Mouse (Mus musculus) hindbrain, embryonic 16.5 days (tissue): ENCODE measurements around the gene Ccdc9b. TPM values are rescaled to one million over a fixed set of nuclear protein-coding genes. Genes with fewer than 3 reads are reported as not detected.
A peak's percentile ranks its signal among the peaks of the same experiment; 100 is the strongest.

Experiments
- ATAC-seq: fragments of 200-750 bp; cut with Nextera tagmentation; 2 replicates; pipeline ENCODE4 v1.8.0; 2017; ENCODE audit warnings: moderate TSS enrichment, moderate library complexity
- H3K27ac ChIP-seq: fragments of 300-500 bp; sonication (generic); 2 replicates; pipeline ENCODE4 v1.5.1; 2014; ENCODE audit warnings: low read depth, mild to moderate bottlenecking, control low read depth, low read length, moderate library complexity
- H3K27me3 ChIP-seq: fragments of 300-500 bp; sonication (generic); replicated peaks from 2 replicates; pipeline ENCODE4 v1.6.1; 2014; ENCODE audit warnings: low read length; ENCODE audit not compliant: control insufficient read depth, insufficient read depth
- H3K36me3 ChIP-seq: fragments of 300-500 bp; sonication (generic); 2 replicates; pipeline ENCODE4 v1.6.1; 2014; ENCODE audit warnings: mild to moderate bottlenecking, low read length, moderate library complexity, mixed read lengths; ENCODE audit not compliant: control insufficient read depth, insufficient read depth
- H3K4me1 ChIP-seq: fragments of 300-500 bp; sonication (generic); 2 replicates; pipeline ENCODE4 v1.6.1; 2014; ENCODE audit warnings: low read depth, low read length; ENCODE audit not compliant: control insufficient read depth, insufficient read depth
- H3K4me2 ChIP-seq: fragments of 300-500 bp; sonication (generic); 2 replicates; pipeline ENCODE4 v1.6.1; 2014; ENCODE audit warnings: mild to moderate bottlenecking, low read length, control low read depth, moderate library complexity
- H3K4me3 ChIP-seq: fragments of 300-500 bp; sonication (generic); 2 replicates; pipeline ENCODE4 v1.5.1; 2014; ENCODE audit warnings: mild to moderate bottlenecking, low read length, control low read depth, moderate library complexity
- H3K9ac ChIP-seq: fragments of 300-500 bp; sonication (generic); 2 replicates; pipeline ENCODE4 v1.6.1; 2014; ENCODE audit warnings: low read depth, mild to moderate bottlenecking, control low read depth, low read length, moderate library complexity
- H3K9me3 ChIP-seq: fragments of 300-500 bp; sonication (generic); 2 replicates; pipeline ENCODE4 v1.6.1; 2014; ENCODE audit warnings: mild to moderate bottlenecking, low read length, moderate library complexity; ENCODE audit not compliant: control insufficient read depth
- WGBS: fragments of 180-500 bp; shearing (Covaris S2); extraction: QIAGEN DNeasy Blood & Tissue Kit; methylation state at CpG from one replicate; pipeline ENCODE4 v1.1.7; 2014; 5-methylcytosine and 5-hydroxymethylcytosine counted together
- polyA plus RNA-seq: library from polyadenylated mRNA; unstranded; fragments of >200 nt; fragmentation: Nextera tagmentation; extraction: Ambion mirVana; gene quantifications from 2 replicates; pipeline ENCODE4 v1.2.1, GENCODE M21; 2015

The Ccdc9b gene
- polyA plus RNA-seq, 1 experiment from 2014 or later, result 1.0 TPM

DNA sequence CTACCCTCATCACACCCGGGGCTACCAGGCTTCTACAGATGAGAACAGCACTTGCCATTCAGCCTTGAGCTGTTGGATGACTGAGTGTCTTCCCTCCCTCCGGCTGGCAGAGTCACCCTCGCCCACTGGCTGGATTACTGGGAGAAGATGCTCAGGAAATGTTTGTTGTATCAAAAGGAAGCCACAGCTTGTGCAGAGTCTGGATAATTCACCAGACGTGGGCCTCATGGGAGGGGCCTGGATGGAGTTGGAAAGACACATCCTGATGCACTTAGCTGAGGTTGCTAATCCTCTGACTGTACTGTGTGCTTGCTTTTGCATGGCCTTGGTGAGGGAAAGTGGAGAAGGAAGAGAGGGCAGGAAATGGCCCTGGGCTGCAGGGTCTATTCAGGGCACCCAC lies 6.4 kb downstream of the Ccdc9b start:
- no peak overlapping the region for H3K9ac ChIP-seq
- WGBS, result 87% methylated on average over 4 of the region's 4 CpGs
- H3K4me2 ChIP-seq, result no peak overlapping the region
- no peak for ATAC-seq
- H3K36me3 ChIP-seq, result no peaks in the 10 kb centered on the region
- H3K27me3 ChIP-seq, result no peaks in the 10 kb centered on the region
- H3K4me1 ChIP-seq, result peaks cover 12% of the 10 kb centered on the region
- no peak overlapping the region for H3K27ac ChIP-seq
- no peak overlapping the region for H3K4me3 ChIP-seq
- no peaks in the 10 kb centered on the region for H3K9me3 ChIP-seq

DNA sequence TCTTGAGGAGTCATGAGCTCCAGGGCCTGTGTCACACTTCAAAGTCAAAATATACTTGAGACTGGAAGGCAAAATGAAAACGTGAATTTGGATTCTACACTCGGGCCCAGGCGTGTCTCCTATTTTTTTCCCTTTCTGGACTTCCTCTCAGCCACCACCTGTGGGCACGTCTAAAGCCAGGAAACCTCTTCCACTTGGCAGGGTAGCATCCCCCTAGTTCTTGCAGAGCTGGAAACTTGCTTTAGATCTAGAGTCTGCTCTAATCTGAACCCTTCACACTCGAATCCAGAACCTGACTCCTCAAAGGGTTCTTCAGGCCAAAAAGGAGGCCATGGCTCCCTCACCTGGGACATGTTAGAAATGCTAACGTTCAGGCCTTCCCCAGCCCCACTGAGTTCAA lies 7.1 kb downstream of the Ccdc9b start:
- Histone ChIP-seq H3K27me3 (no peaks in the 10 kb centered on the region), H3K4me1 (peaks cover 6% of the 10 kb centered on the region), H3K27ac (no peak overlapping the region), H3K36me3 (no peaks in the 10 kb centered on the region), H3K9me3 (no peaks in the 10 kb centered on the region), H3K4me2 (no peak overlapping the region), H3K4me3 (no peak overlapping the region), H3K9ac (no peak overlapping the region)
- WGBS, result 88% methylated on average over 6 of the region's 6 CpGs
- ATAC-seq, result no peak

- 92% methylated on average over 5 of the region's 5 CpGs for WGBS
- no peak overlapping the region for H3K4me3 ChIP-seq
- no peaks in the 10 kb centered on the region for H3K27me3 ChIP-seq
- no peaks in the 10 kb centered on the region for H3K9me3 ChIP-seq
- ATAC-seq, result no peak
- no peak overlapping the region for H3K27ac ChIP-seq
- no peak overlapping the region for H3K9ac ChIP-seq
- no peak overlapping the region for H3K4me2 ChIP-seq
- H3K4me1 ChIP-seq, result peaks cover 14% of the 10 kb centered on the region
- no peaks in the 10 kb centered on the region for H3K36me3 ChIP-seq
Measured at GRCm38 (mm10) chr2:118754143-118754542, 8.3 kb downstream of the Ccdc9b start.

DNA sequence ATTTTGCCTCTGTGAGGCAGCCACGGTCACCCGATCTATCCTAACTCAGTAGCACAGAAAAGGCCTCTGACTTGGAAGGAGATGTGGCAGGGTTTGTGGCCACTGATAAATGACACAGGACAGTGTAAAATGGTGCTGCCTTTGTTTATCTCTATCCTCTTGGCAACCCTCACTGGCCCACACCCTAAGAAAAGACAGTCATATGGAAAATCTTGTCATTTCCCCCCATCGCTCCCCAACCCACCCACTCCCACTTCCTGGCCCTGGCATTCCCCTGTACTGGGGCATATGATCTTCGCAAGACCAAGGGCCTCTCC lies 9.7 kb downstream of the Ccdc9b start:
- Histone ChIP-seq H3K36me3 (no peaks in the 10 kb centered on the region), H3K4me3 (no peak overlapping the region), H3K9me3 (no peaks in the 10 kb centered on the region), H3K27ac (no peak overlapping the region), H3K4me2 (no peak overlapping the region), H3K4me1 (peaks cover 18% of the 10 kb centered on the region), H3K27me3 (no peaks in the 10 kb centered on the region), H3K9ac (no peak overlapping the region)
- WGBS, result 61% methylated on average over 3 of the region's 4 CpGs
- ATAC-seq, result no peak

GRCm38 (mm10) chr2:118751896-118752791 lies 10.3 kb downstream of the Ccdc9b start:
- H3K36me3 ChIP-seq, result no peaks in the 10 kb centered on the region
- H3K4me3 ChIP-seq, result no peak overlapping the region
- peaks cover 24% of the 10 kb centered on the region for H3K4me1 ChIP-seq
- no peak overlapping the region for H3K4me2 ChIP-seq
- H3K9ac ChIP-seq, result no peak overlapping the region
- no peaks in the 10 kb centered on the region for H3K9me3 ChIP-seq
- H3K27me3 ChIP-seq, result no peaks in the 10 kb centered on the region
- ATAC-seq, result no peak
- 58% methylated on average over 16 of the region's 16 CpGs for WGBS
- H3K27ac ChIP-seq, result no peak overlapping the region

DNA sequence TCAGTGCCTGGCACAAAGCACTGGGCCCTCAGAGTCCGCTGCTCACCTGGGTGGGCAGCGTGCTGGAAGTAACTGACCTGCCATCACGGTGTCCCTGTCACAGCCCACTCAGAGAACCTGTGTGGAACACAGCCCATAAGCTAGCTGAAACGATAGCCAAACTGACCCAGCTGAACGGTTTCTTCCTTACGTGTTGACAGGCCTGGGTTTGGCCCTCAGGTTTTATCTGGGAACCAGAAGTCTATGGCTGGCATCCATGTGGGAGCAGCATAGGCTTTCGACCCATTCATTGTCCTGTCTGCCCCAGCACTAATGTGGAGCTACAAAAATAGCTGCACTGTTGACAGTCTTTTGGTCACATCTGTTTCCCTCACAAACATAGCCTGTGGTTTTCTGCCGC lies 12.0 kb downstream of the Ccdc9b start:
- Histone ChIP-seq H3K9ac (no peak overlapping the region), H3K4me2 (no peak overlapping the region), H3K27ac (no peak overlapping the region), H3K27me3 (no peaks in the 10 kb centered on the region), H3K4me3 (no peak overlapping the region), H3K4me1 (peaks cover 30% of the 10 kb centered on the region), H3K36me3 (no peaks in the 10 kb centered on the region), H3K9me3 (no peaks in the 10 kb centered on the region)
- ATAC-seq, result no peak
- 62% methylated on average over 8 of the region's 8 CpGs for WGBS

DNA sequence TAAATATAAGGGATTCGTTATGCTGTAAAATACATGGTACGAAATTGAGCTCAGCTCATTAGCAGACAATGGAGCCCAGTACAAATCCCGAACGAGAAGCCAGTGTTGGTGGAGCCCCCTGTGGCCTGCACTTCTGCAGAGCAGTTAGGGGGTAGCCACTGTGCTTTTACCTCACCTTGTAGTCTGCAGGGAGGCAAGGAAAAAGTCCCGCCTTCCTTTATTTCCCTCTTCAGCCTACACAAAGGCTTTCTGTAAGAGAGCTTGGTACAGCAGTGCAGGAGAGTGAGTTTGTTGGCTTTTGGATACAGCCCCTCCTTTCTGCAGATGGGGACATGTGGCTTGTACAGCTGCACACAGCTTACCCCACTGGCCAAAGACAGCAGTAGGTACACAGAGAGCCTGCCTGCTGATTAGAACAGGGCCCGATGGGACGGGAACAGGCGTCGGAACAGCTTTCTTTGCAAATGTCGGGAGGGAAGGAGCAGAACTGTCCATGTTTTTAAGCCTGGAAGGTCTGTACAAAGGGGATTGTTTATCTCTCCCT lies 13.0 kb downstream of the Ccdc9b start:
- peaks cover 36% of the 10 kb centered on the region for H3K4me1 ChIP-seq
- H3K4me2 ChIP-seq, result peak overlapping the region; percentile 14; the same call in 1 of the 2 replicates
- WGBS, result 14% methylated on average over 10 of the region's 10 CpGs
- no peaks in the 10 kb centered on the region for H3K27me3 ChIP-seq
- no peak overlapping the region for H3K27ac ChIP-seq
- no peaks in the 10 kb centered on the region for H3K9me3 ChIP-seq
- H3K4me3 ChIP-seq, result no peak overlapping the region
- H3K9ac ChIP-seq, result no peak overlapping the region
- no peak for ATAC-seq
- H3K36me3 ChIP-seq, result no peaks in the 10 kb centered on the region

- no peaks in the 10 kb centered on the region for H3K27me3 ChIP-seq
- H3K9me3 ChIP-seq, result no peaks in the 10 kb centered on the region
- peak overlapping the region; percentile 78 for H3K4me2 ChIP-seq
- H3K36me3 ChIP-seq, result no peaks in the 10 kb centered on the region
- WGBS, result 30% methylated on average over 10 of the region's 10 CpGs
- peaks cover 36% of the 10 kb centered on the region for H3K4me1 ChIP-seq
- ATAC-seq, result no peak
- peak overlapping the region; percentile 90 for H3K4me3 ChIP-seq
- peak overlapping the region; percentile 97 for H3K9ac ChIP-seq
- no peak overlapping the region for H3K27ac ChIP-seq
Measured at GRCm38 (mm10) chr2:118747301-118747960, 15.0 kb downstream of the Ccdc9b start.
